1 mouse cellular context compared by ENCODE assay signal in genomic region chr2:121439746-121440145, GRCm38 (mm10).
TF ChIP-seq lines count a peak whose summit lies in the region.

No protein-coding gene starts in this region.

TF ChIP-seq in CH12.LX, 34 proteins besides CTCF, POLR2A, EP300 and RAD21 (continued from another document):
- TF ChIP-seq ZKSCAN1 (IDR thresholded peaks at IDR 0.05; ENCODE audit: borderline replicate concordance, low read depth, low read length): no peak
- no peak for TF ChIP-seq KAT2A (IDR thresholded peaks at IDR 0.05; ENCODE audit: insufficient replicate concordance, low read length)
- TF ChIP-seq JUN (IDR thresholded peaks at IDR 0.05; ENCODE audit: insufficient read depth, low read depth, low read length): no peak
- no peak for TF ChIP-seq MAZ (IDR thresholded peaks at IDR 0.05; ENCODE audit: low read depth, low read length)
- TF ChIP-seq E2F4 (IDR thresholded peaks at IDR 0.05; ENCODE audit: insufficient replicate concordance, low read depth, low read length): no peak
- TF ChIP-seq MAFK (IDR thresholded peaks at IDR 0.05; ENCODE audit: insufficient replicate concordance, low read length): no peak
